Mouse (Mus musculus): ENCODE results near the gene Lypd8. TPM values are rescaled to one million over a fixed set of nuclear protein-coding genes. Genes with fewer than 3 reads are reported as not detected.

The Lypd8 gene
- polyA plus RNA-seq, 1 experiment from 2014 or later = 0.28 TPM

DNA sequence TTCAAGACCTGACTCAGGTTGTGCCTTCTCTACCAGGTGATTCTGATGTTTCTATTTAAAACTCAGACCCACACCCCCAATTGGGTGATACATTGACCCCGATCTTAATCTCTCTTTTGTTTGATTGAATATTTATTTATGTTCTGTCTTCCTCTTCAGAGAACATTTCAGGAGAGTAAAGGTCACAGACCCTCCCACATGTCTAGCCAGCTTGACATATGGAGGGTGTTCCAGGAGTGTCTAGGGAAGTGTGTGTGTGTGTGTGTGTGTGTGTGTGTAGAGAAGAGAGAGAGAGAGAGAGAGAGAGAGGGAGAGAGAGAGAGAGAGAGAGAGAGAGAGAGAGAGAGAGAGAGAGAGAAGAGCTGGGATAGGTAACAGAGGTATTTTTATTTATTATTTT is 1.2 kb upstream of the Lypd8 start:
- TF ChIP-seq CTCF (IDR thresholded peaks at IDR 0.05; ENCODE audit: low read depth) = no peak
- WGBS = 47% methylated on average over 1 of the region's 1 CpGs
- Histone ChIP-seq H3K27me3 (ENCODE audit: insufficient read depth, low read length) (no peaks in the 10 kb centered on the region), H3K36me3 (ENCODE audit: insufficient read depth, low read length) (no peaks in the 10 kb centered on the region), H3K4me3 (replicated peaks; ENCODE audit: low read depth, low read length) (no peak overlapping the region), H3K4me2 (ENCODE audit: low read length) (no peak overlapping the region), H3K27ac (no peak overlapping the region), H3K4me1 (replicated peaks; ENCODE audit: insufficient read depth, low read length) (no peaks in the 10 kb centered on the region), H3K9me3 (replicated peaks; ENCODE audit: low read length) (no peaks in the 10 kb centered on the region), H3K9ac (ENCODE audit: low read depth, low read length) (no peak overlapping the region)
- DNase-seq (ENCODE audit: low spot score) (no peak), ATAC-seq (replicated peaks; ENCODE audit: low FRiP score, low read depth) (no peak)

DNA sequence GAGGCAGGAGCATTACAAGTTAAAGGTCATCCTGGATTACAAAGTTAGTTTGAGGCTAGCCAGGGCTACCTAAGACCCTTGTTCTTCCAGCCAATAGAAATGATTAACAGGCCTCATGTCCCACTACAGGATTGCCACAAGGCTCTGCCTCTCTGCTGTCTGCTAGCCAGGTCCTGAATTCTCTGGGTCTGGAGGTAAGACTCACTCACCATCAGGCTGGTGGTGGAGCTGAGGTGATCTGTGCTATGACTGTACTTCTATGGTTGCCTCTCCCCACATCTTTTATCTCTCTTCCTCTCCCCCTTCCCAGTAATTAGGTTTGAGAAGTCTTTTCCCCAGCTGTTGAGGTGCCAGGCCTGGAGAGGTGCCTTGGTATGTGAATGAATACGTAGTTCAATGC is 673 bp downstream of the Lypd8 start:
- TF ChIP-seq CTCF (IDR thresholded peaks at IDR 0.05; ENCODE audit: low read depth) = no peak
- no peak for ATAC-seq (replicated peaks; ENCODE audit: low FRiP score, low read depth)
- H3K27ac ChIP-seq = no peak overlapping the region
- 88% methylated on average over 1 of the region's 1 CpGs for WGBS
- DNase-seq (ENCODE audit: low spot score) = no peak
- no peak overlapping the region for H3K9ac ChIP-seq (ENCODE audit: low read depth, low read length)
- H3K4me2 ChIP-seq (ENCODE audit: low read length) = no peak overlapping the region
- no peak overlapping the region for H3K4me3 ChIP-seq (replicated peaks; ENCODE audit: low read depth, low read length)
- H3K27me3 ChIP-seq (ENCODE audit: insufficient read depth, low read length) = no peaks in the 10 kb centered on the region
- no peaks in the 10 kb centered on the region for H3K36me3 ChIP-seq (ENCODE audit: insufficient read depth, low read length)
- H3K4me1 ChIP-seq (replicated peaks; ENCODE audit: insufficient read depth, low read length) = no peaks in the 10 kb centered on the region
- H3K9me3 ChIP-seq (replicated peaks; ENCODE audit: low read length) = no peaks in the 10 kb centered on the region

DNA sequence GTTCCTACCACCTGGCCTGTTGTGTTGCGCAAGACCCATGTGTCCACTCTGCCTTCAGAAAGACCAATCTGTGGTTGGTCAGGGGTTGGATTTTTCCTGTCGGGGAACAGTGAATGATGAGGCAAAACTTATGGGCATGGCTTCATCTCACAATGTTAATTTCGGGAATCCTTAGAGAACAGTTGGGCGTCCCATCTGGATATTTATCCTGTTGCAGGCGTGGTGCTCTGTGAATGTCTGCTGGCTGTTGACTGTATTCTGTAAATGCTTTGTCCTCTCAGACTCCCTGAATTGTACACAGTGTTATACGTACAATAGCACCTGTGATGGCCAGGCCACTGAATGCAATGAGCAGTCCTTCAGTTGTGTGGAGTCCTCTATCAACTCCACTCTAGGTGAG is 3.6 kb downstream of the Lypd8 start:
- DNase-seq (ENCODE audit: low spot score) (no peak), ATAC-seq (replicated peaks; ENCODE audit: low FRiP score, low read depth) (no peak)
- Histone ChIP-seq H3K9me3 (replicated peaks; ENCODE audit: low read length) (no peaks in the 10 kb centered on the region), H3K36me3 (ENCODE audit: insufficient read depth, low read length) (no peaks in the 10 kb centered on the region), H3K4me1 (replicated peaks; ENCODE audit: insufficient read depth, low read length) (no peaks in the 10 kb centered on the region), H3K27ac (no peak overlapping the region), H3K4me3 (replicated peaks; ENCODE audit: low read depth, low read length) (no peak overlapping the region), H3K9ac (ENCODE audit: low read depth, low read length) (no peak overlapping the region), H3K27me3 (ENCODE audit: insufficient read depth, low read length) (no peaks in the 10 kb centered on the region), H3K4me2 (ENCODE audit: low read length) (no peak overlapping the region)
- no peak for TF ChIP-seq CTCF (IDR thresholded peaks at IDR 0.05; ENCODE audit: low read depth)
- WGBS = 91% methylated on average over 6 of the region's 6 CpGs

DNA sequence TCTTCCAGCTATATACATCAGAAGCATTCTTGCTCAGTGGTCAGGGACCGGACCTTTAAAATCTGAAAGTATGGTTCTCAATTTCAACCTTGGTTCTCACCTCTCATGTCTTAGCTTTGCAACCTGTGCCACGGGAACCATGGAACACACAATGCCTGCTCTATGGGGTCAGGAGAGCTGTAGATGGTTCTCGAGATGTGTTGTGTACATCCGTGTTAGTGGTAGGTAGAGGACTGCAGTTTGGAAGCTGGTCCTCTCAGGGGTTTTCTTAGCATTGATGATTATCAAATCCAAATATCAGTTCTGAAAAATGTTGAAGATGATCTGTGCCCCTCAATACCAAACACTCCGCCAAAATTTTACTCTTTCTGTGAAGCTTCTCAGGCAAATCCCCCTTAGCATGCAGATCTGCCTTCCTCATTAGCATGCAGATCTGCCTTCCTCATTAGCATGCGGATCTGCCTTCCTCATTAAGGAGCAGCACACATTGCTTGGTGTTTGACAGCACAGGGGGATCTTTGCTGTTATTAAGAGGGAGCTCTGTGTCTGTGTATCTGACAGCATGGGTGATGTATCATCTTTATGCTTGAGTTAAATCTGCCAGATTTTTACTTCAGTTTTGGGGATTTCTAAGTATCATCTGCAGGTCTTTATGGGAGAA is 21.3 kb downstream of the Lypd8 start:
- H3K27me3 ChIP-seq (ENCODE audit: insufficient read depth, low read length) = no peaks in the 10 kb centered on the region
- no peak overlapping the region for H3K27ac ChIP-seq
- no peaks in the 10 kb centered on the region for H3K36me3 ChIP-seq (ENCODE audit: insufficient read depth, low read length)
- no peak for TF ChIP-seq CTCF (IDR thresholded peaks at IDR 0.05; ENCODE audit: low read depth)
- no peak overlapping the region for H3K4me2 ChIP-seq (ENCODE audit: low read length)
- no peak for ATAC-seq (replicated peaks; ENCODE audit: low FRiP score, low read depth)
- 63% methylated on average over 6 of the region's 6 CpGs for WGBS
- no peak overlapping the region for H3K4me3 ChIP-seq (replicated peaks; ENCODE audit: low read depth, low read length)
- no peak for DNase-seq (ENCODE audit: low spot score)
- H3K9ac ChIP-seq (ENCODE audit: low read depth, low read length) = no peak overlapping the region
- no peaks in the 10 kb centered on the region for H3K9me3 ChIP-seq (replicated peaks; ENCODE audit: low read length)
- no peaks in the 10 kb centered on the region for H3K4me1 ChIP-seq (replicated peaks; ENCODE audit: insufficient read depth, low read length)

DNA sequence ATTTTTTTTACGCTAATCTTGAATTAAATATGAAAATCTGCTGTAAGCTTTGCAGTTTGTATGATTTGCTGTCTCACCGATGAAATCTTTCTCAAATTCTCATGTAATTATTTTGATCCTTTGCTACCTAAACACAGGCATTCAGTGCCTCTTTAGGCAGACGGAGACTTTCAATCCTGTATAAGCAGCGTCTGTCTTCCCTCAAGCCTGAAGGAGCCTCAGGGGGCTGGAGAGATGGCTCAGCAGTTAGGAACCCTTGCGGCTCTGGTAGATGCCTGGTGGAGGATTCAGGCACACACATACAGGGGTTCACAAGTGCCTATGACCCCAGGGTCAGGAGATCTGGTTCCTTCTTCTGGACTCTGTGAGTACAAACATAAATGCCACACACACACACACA is 21.8 kb downstream of the Lypd8 start:
- DNase-seq (ENCODE audit: low spot score) (no peak), ATAC-seq (replicated peaks; ENCODE audit: low FRiP score, low read depth) (no peak)
- Histone ChIP-seq H3K36me3 (ENCODE audit: insufficient read depth, low read length) (no peaks in the 10 kb centered on the region), H3K4me1 (replicated peaks; ENCODE audit: insufficient read depth, low read length) (no peaks in the 10 kb centered on the region), H3K9ac (ENCODE audit: low read depth, low read length) (no peak overlapping the region), H3K27me3 (ENCODE audit: insufficient read depth, low read length) (no peaks in the 10 kb centered on the region), H3K4me3 (replicated peaks; ENCODE audit: low read depth, low read length) (no peak overlapping the region), H3K27ac (no peak overlapping the region), H3K4me2 (ENCODE audit: low read length) (no peak overlapping the region), H3K9me3 (replicated peaks; ENCODE audit: low read length) (no peaks in the 10 kb centered on the region)
- TF ChIP-seq CTCF (IDR thresholded peaks at IDR 0.05; ENCODE audit: low read depth) = no peak
- 62% methylated on average over 5 of the region's 5 CpGs for WGBS

DNA sequence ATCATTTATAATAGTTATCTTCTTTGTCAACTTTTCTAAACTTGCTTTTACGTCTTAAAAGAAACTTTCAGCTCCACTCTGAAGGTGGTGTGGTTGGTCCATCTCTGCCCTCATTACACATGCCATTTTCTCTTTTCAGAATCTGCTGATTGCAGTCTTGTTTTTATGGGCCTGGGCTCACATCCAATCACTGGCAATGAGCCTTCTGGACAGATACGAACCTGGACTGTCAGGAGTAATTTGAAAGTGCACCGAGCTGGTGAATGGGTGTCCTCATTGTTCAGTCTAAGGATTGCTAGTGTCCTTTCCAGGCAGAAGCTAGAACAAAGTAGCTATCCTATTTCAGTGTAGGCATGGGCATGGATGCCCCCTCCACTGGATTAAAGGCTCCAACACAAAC is 29.2 kb downstream of the Lypd8 start:
- no peaks in the 10 kb centered on the region for H3K36me3 ChIP-seq (ENCODE audit: insufficient read depth, low read length)
- no peak overlapping the region for H3K4me2 ChIP-seq (ENCODE audit: low read length)
- no peak overlapping the region for H3K4me3 ChIP-seq (replicated peaks; ENCODE audit: low read depth, low read length)
- WGBS = 56% methylated on average over 3 of the region's 3 CpGs
- H3K9ac ChIP-seq (ENCODE audit: low read depth, low read length) = no peak overlapping the region
- ATAC-seq (replicated peaks; ENCODE audit: low FRiP score, low read depth) (no peak), DNase-seq (ENCODE audit: low spot score) (no peak)
- H3K27ac ChIP-seq = no peak overlapping the region
- TF ChIP-seq CTCF (IDR thresholded peaks at IDR 0.05; ENCODE audit: low read depth) = no peak
- no peaks in the 10 kb centered on the region for H3K9me3 ChIP-seq (replicated peaks; ENCODE audit: low read length)
- no peaks in the 10 kb centered on the region for H3K4me1 ChIP-seq (replicated peaks; ENCODE audit: insufficient read depth, low read length)
- H3K27me3 ChIP-seq (ENCODE audit: insufficient read depth, low read length) = no peaks in the 10 kb centered on the region

DNA sequence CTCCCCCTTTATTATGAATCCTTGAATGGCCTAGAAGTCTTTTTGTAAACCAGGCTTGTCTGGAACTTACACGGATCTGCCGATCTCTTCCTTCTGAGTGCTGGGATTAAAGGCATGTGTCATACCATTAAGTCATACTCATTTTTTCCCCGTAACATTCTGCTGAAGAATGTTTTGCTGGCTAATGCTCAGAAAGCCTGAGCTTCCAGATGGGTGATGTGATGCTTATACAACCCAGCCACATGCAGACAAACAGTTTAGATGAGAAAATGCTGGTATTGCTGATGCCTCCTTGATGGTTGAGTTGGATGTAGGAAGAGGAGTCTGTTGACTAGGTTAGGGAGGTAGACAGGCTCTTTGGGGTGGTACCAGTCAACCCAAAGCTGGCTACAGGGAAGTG is 39.5 kb downstream of the Lypd8 start:
- no peak overlapping the region for H3K4me3 ChIP-seq (replicated peaks; ENCODE audit: low read depth, low read length)
- no peaks in the 10 kb centered on the region for H3K4me1 ChIP-seq (replicated peaks; ENCODE audit: insufficient read depth, low read length)
- H3K36me3 ChIP-seq (ENCODE audit: insufficient read depth, low read length) = no peaks in the 10 kb centered on the region
- no peak overlapping the region for H3K9ac ChIP-seq (ENCODE audit: low read depth, low read length)
- H3K9me3 ChIP-seq (replicated peaks; ENCODE audit: low read length) = no peaks in the 10 kb centered on the region
- no peaks in the 10 kb centered on the region for H3K27me3 ChIP-seq (ENCODE audit: insufficient read depth, low read length)
- H3K4me2 ChIP-seq (ENCODE audit: low read length) = no peak overlapping the region
- H3K27ac ChIP-seq = no peak overlapping the region
- DNase-seq (ENCODE audit: low spot score) = no peak
- no peak for ATAC-seq (replicated peaks; ENCODE audit: low FRiP score, low read depth)
- WGBS = 72% methylated on average over 3 of the region's 3 CpGs
- TF ChIP-seq CTCF (IDR thresholded peaks at IDR 0.05; ENCODE audit: low read depth) = no peak

All from kidney, postnatal 0 days (tissue).